Mouse (Mus musculus) heart, postnatal 36 days (tissue): Measurements from ENCODE around the gene Srr. TPM values are rescaled to one million over a fixed set of nuclear protein-coding genes. Genes with fewer than 3 reads are reported as not detected.

ENCODE experiments used
- DNase-seq, 2 experiments: peaks; one replicate each; pipeline ENCODE4 v3.0.0; 2021 to 2022
- intact Hi-C: fragments of 180-260 bp; cut with DNase I; formaldehyde crosslinking; loops from one replicate; pipeline ENCODE4 v1.15.1; 2025
- total RNA-seq, 2 experiments: library from RNA; stranded (reverse); gene quantifications; 2 replicates each; pipeline ENCODE4 v1.2.3; 2021

Srr gene
- total RNA-seq, 2 experiments from 2014 or later, result 27.1 to 28.6 TPM

GRCm38 (mm10) chr11:74908618-74909399 lies 16.9 kb downstream of the Srr start:
- intact Hi-C loops, result no loop called here
- DNase-seq, result no peak

GRCm38 (mm10) chr11:74907850-74908249 lies 17.9 kb downstream of the Srr start:
- intact Hi-C loops, result no loop called here
- no peak for DNase-seq

- intact Hi-C loops, result no loop called here
- no peak for DNase-seq
Observed at GRCm38 (mm10) chr11:74902416-74902815, 23.3 kb downstream of the Srr start.

GRCm38 (mm10) chr11:74901555-74901954 lies 24.2 kb downstream of the Srr start:
- intact Hi-C loops, result no loop called here
- no peak for DNase-seq

- intact Hi-C loops, result no loop called here
- DNase-seq, result no peak
Observed at GRCm38 (mm10) chr11:74898517-74898827, 27.3 kb downstream of the Srr start.

GRCm38 (mm10) chr11:74897678-74898516 lies 27.9 kb downstream of the Srr start, which contains the start of gene Tsr1:
Tsr1 (plus strand) TSS chr11:74898071.
- peak; percentile 84 to 87 for DNase-seq
- intact Hi-C loops, result no loop called here

GRCm38 (mm10) chr11:74896901-74897677 lies 28.7 kb downstream of the Srr start, which contains the start of gene Sgsm2:
Sgsm2 (minus strand) TSS chr11:74897060.
- DNase-seq, result peak; percentile 66 to 74
- intact Hi-C loops, result loop anchor here (1.0 kb wide), 1 partner anchor 20 kb away; no protein-coding TSS in a partner anchor

- DNase-seq, result peak; percentile 49 to 62
- intact Hi-C loops, result loop anchor here (1.0 kb wide), 1 partner anchor 19 kb away; no protein-coding TSS in a partner anchor
Observed at GRCm38 (mm10) chr11:74895980-74896900, 29.5 kb downstream of the Srr start.

- intact Hi-C loops, result no loop called here
- DNase-seq, result no peak
Observed at GRCm38 (mm10) chr11:74894619-74895018, 31.1 kb downstream of the Srr start.

GRCm38 (mm10) chr11:74883098-74883497 lies 42.6 kb downstream of the Srr start:
- no peak for DNase-seq
- intact Hi-C loops, result no loop called here

- DNase-seq, result no peak
- intact Hi-C loops, result no loop called here
Observed at GRCm38 (mm10) chr11:74881979-74882378, 43.8 kb downstream of the Srr start.

GRCm38 (mm10) chr11:74880999-74881398 lies 44.7 kb downstream of the Srr start:
- intact Hi-C loops, result no loop called here

GRCm38 (mm10) chr11:74876801-74877200 lies 48.9 kb downstream of the Srr start:
- intact Hi-C loops, result loop anchor here (1.0 kb wide), 1 partner anchor 20 kb away; no protein-coding TSS in a partner anchor

More at GRCm38 (mm10) chr11:74880999-74881398, 44.7 kb downstream of the Srr start:
- no peak for DNase-seq

GRCm38 (mm10) chr11:74874630-74875029 lies 51.1 kb downstream of the Srr start:
- intact Hi-C loops, result no loop called here
- DNase-seq, result no peak

More at GRCm38 (mm10) chr11:74876801-74877200, 48.9 kb downstream of the Srr start:
- peak; percentile 43 to 49 for DNase-seq

- intact Hi-C loops, result no loop called here
- DNase-seq, result no peak
Observed at GRCm38 (mm10) chr11:74870991-74871622, 54.6 kb downstream of the Srr start.

- DNase-seq, result no peak
- intact Hi-C loops, result no loop called here
Observed at GRCm38 (mm10) chr11:74870544-74870943, 55.2 kb downstream of the Srr start.

GRCm38 (mm10) chr11:74869603-74870002 lies 56.1 kb downstream of the Srr start:
- no peak for DNase-seq
- intact Hi-C loops, result no loop called here

- intact Hi-C loops, result no loop called here
- no peak for DNase-seq
Observed at GRCm38 (mm10) chr11:74868046-74868760, 57.5 kb downstream of the Srr start.
